Mouse (Mus musculus): Measurements from ENCODE around the gene Slc16a9. TPM values are rescaled to one million over a fixed set of nuclear protein-coding genes. Genes with fewer than 3 reads are reported as not detected.
A peak's percentile ranks its signal among the peaks of the same experiment; 100 is the strongest.

Slc16a9 gene
- polyA plus RNA-seq, 2 experiments, result 2.6 to 3.3 TPM

GRCm38 (mm10) chr10:70288406-70289327 is 43.8 kb downstream of the Slc16a9 start:
- ATAC-seq (ENCODE audit: low FRiP score, low read depth) (no peak), DNase-seq (ENCODE audit: low spot score) (no peak)
- Histone ChIP-seq H3K4me2 (replicated peaks; ENCODE audit: low read depth, low read length, severe bottlenecking) (no peak overlapping the region), H3K4me3 (replicated peaks; ENCODE audit: low read length) (no peak overlapping the region), H3K9me3 (ENCODE audit: control insufficient read depth, low read length) (0 out of 2 replicates have a peak, but pooled peaks cover 3% of the 10 kb centered on the region), H3K4me1 (ENCODE audit: control insufficient read depth, insufficient read depth, low read length) (no peaks in the 10 kb centered on the region), H3K36me3 (ENCODE audit: control insufficient read depth, insufficient read depth, low read length) (no peaks in the 10 kb centered on the region), H3K27ac (replicated peaks; ENCODE audit: low read depth, low read length) (no peak overlapping the region), H3K9ac (ENCODE audit: low read depth, low read length, severe bottlenecking) (no peak overlapping the region), H3K27me3 (ENCODE audit: control insufficient read depth, insufficient read depth, low read length) (no peaks in the 10 kb centered on the region)
- TF ChIP-seq POLR2A (IDR thresholded peaks at IDR 0.05; ENCODE audit: borderline replicate concordance, extremely low read depth, insufficient read depth, insufficient read length), result no peak
- 52% methylated on average over 14 of the region's 14 CpGs for WGBS

- no peak overlapping the region for H3K9ac ChIP-seq (ENCODE audit: low read depth, low read length, severe bottlenecking)
- no peaks in the 10 kb centered on the region for H3K27me3 ChIP-seq (ENCODE audit: control insufficient read depth, insufficient read depth, low read length)
- H3K4me3 ChIP-seq (replicated peaks; ENCODE audit: low read length), result no peak overlapping the region
- ATAC-seq (ENCODE audit: low FRiP score, low read depth), result no peak
- 27% methylated on average over 7 of the region's 7 CpGs for whole genome bisulfite sequencing
- H3K4me1 ChIP-seq (ENCODE audit: control insufficient read depth, insufficient read depth, low read length), result no peaks in the 10 kb centered on the region
- DNase-seq (ENCODE audit: low spot score), result no peak
- no peak overlapping the region for H3K27ac ChIP-seq (replicated peaks; ENCODE audit: low read depth, low read length)
- H3K9me3 ChIP-seq (ENCODE audit: control insufficient read depth, low read length), result 0 out of 2 replicates have a peak, but pooled peaks cover 3% of the 10 kb centered on the region
- TF ChIP-seq POLR2A (IDR thresholded peaks at IDR 0.05; ENCODE audit: borderline replicate concordance, extremely low read depth, insufficient read depth, insufficient read length), result no peak
- H3K4me2 ChIP-seq (replicated peaks; ENCODE audit: low read depth, low read length, severe bottlenecking), result no peak overlapping the region
- no peaks in the 10 kb centered on the region for H3K36me3 ChIP-seq (ENCODE audit: control insufficient read depth, insufficient read depth, low read length)
Observed at GRCm38 (mm10) chr10:70292014-70292413, 47.1 kb downstream of the Slc16a9 start.

- 56% methylated on average over 8 of the region's 8 CpGs for WGBS
- H3K9ac ChIP-seq (ENCODE audit: low read depth, low read length, severe bottlenecking), result no peak overlapping the region
- ATAC-seq (ENCODE audit: low FRiP score, low read depth) (no peak), DNase-seq (ENCODE audit: low spot score) (no peak)
- H3K36me3 ChIP-seq (ENCODE audit: control insufficient read depth, insufficient read depth, low read length), result no peaks in the 10 kb centered on the region
- TF ChIP-seq POLR2A (IDR thresholded peaks at IDR 0.05; ENCODE audit: borderline replicate concordance, extremely low read depth, insufficient read depth, insufficient read length), result no peak
- no peak overlapping the region for H3K4me2 ChIP-seq (replicated peaks; ENCODE audit: low read depth, low read length, severe bottlenecking)
- H3K4me3 ChIP-seq (replicated peaks; ENCODE audit: low read length), result no peak overlapping the region
- no peak overlapping the region for H3K27ac ChIP-seq (replicated peaks; ENCODE audit: low read depth, low read length)
- H3K27me3 ChIP-seq (ENCODE audit: control insufficient read depth, insufficient read depth, low read length), result no peaks in the 10 kb centered on the region
- 0 out of 2 replicates have a peak, but pooled peaks cover 3% of the 10 kb centered on the region for H3K9me3 ChIP-seq (ENCODE audit: control insufficient read depth, low read length)
- no peaks in the 10 kb centered on the region for H3K4me1 ChIP-seq (ENCODE audit: control insufficient read depth, insufficient read depth, low read length)
Observed at GRCm38 (mm10) chr10:70294094-70294493, 49.2 kb downstream of the Slc16a9 start.

- no peak for TF ChIP-seq POLR2A (IDR thresholded peaks at IDR 0.05; ENCODE audit: borderline replicate concordance, extremely low read depth, insufficient read depth, insufficient read length)
- 7% methylated on average over 18 of the region's 20 CpGs for WGBS
- Histone ChIP-seq H3K27ac (replicated peaks; ENCODE audit: low read depth, low read length) (no peak overlapping the region), H3K9ac (ENCODE audit: low read depth, low read length, severe bottlenecking) (no peak overlapping the region), H3K9me3 (ENCODE audit: control insufficient read depth, low read length) (no peaks in the 10 kb centered on the region), H3K36me3 (ENCODE audit: control insufficient read depth, insufficient read depth, low read length) (no peaks in the 10 kb centered on the region), H3K4me3 (replicated peaks; ENCODE audit: low read length) (no peak overlapping the region), H3K4me1 (ENCODE audit: control insufficient read depth, insufficient read depth, low read length) (no peaks in the 10 kb centered on the region), H3K4me2 (replicated peaks; ENCODE audit: low read depth, low read length, severe bottlenecking) (0 out of 2 replicates have a peak overlapping the region, but pooled peaks have one; percentile 9), H3K27me3 (ENCODE audit: control insufficient read depth, insufficient read depth, low read length) (no peaks in the 10 kb centered on the region)
- ATAC-seq (ENCODE audit: low FRiP score, low read depth) (peak; percentile 89), DNase-seq (ENCODE audit: low spot score) (peak; percentile 80)
Observed at GRCm38 (mm10) chr10:70296531-70297366, 51.8 kb downstream of the Slc16a9 start.

- ATAC-seq (ENCODE audit: low FRiP score, low read depth) (no peak), DNase-seq (ENCODE audit: low spot score) (no peak)
- Histone ChIP-seq H3K9ac (ENCODE audit: low read depth, low read length, severe bottlenecking) (no peak overlapping the region), H3K4me1 (ENCODE audit: control insufficient read depth, insufficient read depth, low read length) (no peaks in the 10 kb centered on the region), H3K4me2 (replicated peaks; ENCODE audit: low read depth, low read length, severe bottlenecking) (no peak overlapping the region), H3K27ac (replicated peaks; ENCODE audit: low read depth, low read length) (no peak overlapping the region), H3K36me3 (ENCODE audit: control insufficient read depth, insufficient read depth, low read length) (no peaks in the 10 kb centered on the region), H3K9me3 (ENCODE audit: control insufficient read depth, low read length) (no peaks in the 10 kb centered on the region), H3K4me3 (replicated peaks; ENCODE audit: low read length) (no peak overlapping the region), H3K27me3 (ENCODE audit: control insufficient read depth, insufficient read depth, low read length) (no peaks in the 10 kb centered on the region)
- no peak for TF ChIP-seq POLR2A (IDR thresholded peaks at IDR 0.05; ENCODE audit: borderline replicate concordance, extremely low read depth, insufficient read depth, insufficient read length)
- 81% methylated on average over 2 of the region's 2 CpGs for WGBS
Observed at GRCm38 (mm10) chr10:70299118-70299517, 54.2 kb downstream of the Slc16a9 start.
